Mouse (Mus musculus) intestine, postnatal 0 days (tissue): ENCODE results near the gene Dtx3. TPM values are rescaled to one million over a fixed set of nuclear protein-coding genes. Genes with fewer than 3 reads are reported as not detected.
A peak's percentile ranks its signal among the peaks of the same experiment; 100 is the strongest.

Source experiments
- ATAC-seq: fragments of 200-750 bp; cut with Nextera tagmentation; 2 replicates; pipeline ENCODE4 v1.8.0; 2017; ENCODE audit warnings: mild to moderate bottlenecking, moderate TSS enrichment, moderate library complexity
- H3K27ac ChIP-seq: fragments of 300-500 bp; sonication (generic); 2 replicates; pipeline ENCODE4 v1.5.1; 2014; ENCODE audit warnings: mild to moderate bottlenecking, low read depth, low read length, moderate library complexity
- H3K27me3 ChIP-seq: fragments of 300-500 bp; sonication (generic); replicated peaks from 2 replicates; pipeline ENCODE4 v1.6.1; 2014; ENCODE audit warnings: low read length, mixed read lengths; ENCODE audit not compliant: control insufficient read depth, insufficient read depth
- H3K36me3 ChIP-seq: fragments of 300-500 bp; sonication (generic); 2 replicates; pipeline ENCODE4 v1.6.1; 2014; ENCODE audit warnings: mild to moderate bottlenecking, moderate library complexity; ENCODE audit not compliant: control insufficient read depth, insufficient read depth
- H3K4me1 ChIP-seq: fragments of 300-500 bp; sonication (generic); replicated peaks from 2 replicates; pipeline ENCODE4 v1.6.1; 2014; ENCODE audit warnings: antibody characterized with exemption, low read length, mixed read lengths; ENCODE audit not compliant: control insufficient read depth, insufficient read depth
- H3K4me2 ChIP-seq: fragments of 300-500 bp; sonication (generic); replicated peaks from 2 replicates; pipeline ENCODE4 v1.6.1; 2014; ENCODE audit warnings: low read depth, mild to moderate bottlenecking, moderate library complexity
- H3K4me3 ChIP-seq: fragments of 300-500 bp; sonication (generic); 2 replicates; pipeline ENCODE4 v1.5.1; 2014; ENCODE audit warnings: low read depth, low read length
- H3K9ac ChIP-seq: fragments of 300-500 bp; sonication (generic); 2 replicates; pipeline ENCODE4 v1.6.1; 2014; ENCODE audit warnings: mild to moderate bottlenecking, low read depth, low read length
- H3K9me3 ChIP-seq: fragments of 300-500 bp; sonication (generic); 2 replicates; pipeline ENCODE4 v1.6.1; 2016; ENCODE audit warnings: mixed run types; ENCODE audit not compliant: control insufficient read depth
- CTCF ChIP-seq: sonication (generic); IDR thresholded peaks from 2 replicates; pipeline ENCODE4 v1.5.1; 2016; ENCODE audit warnings: low read depth, mild to moderate bottlenecking, control low read depth, antibody characterized with exemption, moderate library complexity
- WGBS: fragments of 180-500 bp; shearing (Covaris S2); extraction: QIAGEN DNeasy Blood & Tissue Kit; methylation state at CpG from one replicate; pipeline ENCODE4 v1.1.7; 2014; 5-methylcytosine and 5-hydroxymethylcytosine counted together
- polyA plus RNA-seq: library from polyadenylated mRNA; unstranded; fragments of >200 nt; fragmentation: Nextera tagmentation; extraction: Ambion mirVana; gene quantifications from 2 replicates; pipeline ENCODE4 v1.2.1, GENCODE M21; 2015

Dtx3 gene
- polyA plus RNA-seq, 1 experiment from 2014 or later, result 22.2 TPM

DNA sequence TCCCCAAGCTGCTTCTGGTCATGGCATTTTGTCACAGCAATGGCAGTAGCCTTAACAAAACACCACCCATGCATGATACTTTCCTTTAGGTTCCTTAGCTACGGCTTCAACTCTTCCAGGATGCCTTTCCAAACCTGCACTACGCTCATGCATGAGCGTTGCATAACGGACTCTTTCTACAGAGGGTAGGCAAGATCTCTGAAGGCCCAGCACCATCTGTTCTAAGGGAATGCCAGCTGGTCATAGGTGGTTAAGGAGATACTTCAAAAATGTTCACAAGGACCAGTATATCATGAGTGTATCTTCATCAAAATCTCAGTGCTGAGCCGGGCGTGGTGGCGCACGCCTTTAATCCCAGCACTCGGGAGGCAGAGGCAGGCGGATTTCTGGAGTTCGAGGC lies 20.9 kb upstream of the Dtx3 start:
- no peaks in the 10 kb centered on the region for H3K4me1 ChIP-seq
- H3K9ac ChIP-seq, result no peak overlapping the region
- TF ChIP-seq CTCF, result no peak
- H3K27ac ChIP-seq, result no peak overlapping the region
- no peaks in the 10 kb centered on the region for H3K27me3 ChIP-seq
- H3K9me3 ChIP-seq, result peaks cover 4% of the 10 kb centered on the region; the same call in 1 of the 2 replicates
- no peak for ATAC-seq
- no peaks in the 10 kb centered on the region for H3K36me3 ChIP-seq
- no peak overlapping the region for H3K4me2 ChIP-seq
- 90% methylated on average over 11 of the region's 11 CpGs for WGBS
- H3K4me3 ChIP-seq, result no peak overlapping the region

DNA sequence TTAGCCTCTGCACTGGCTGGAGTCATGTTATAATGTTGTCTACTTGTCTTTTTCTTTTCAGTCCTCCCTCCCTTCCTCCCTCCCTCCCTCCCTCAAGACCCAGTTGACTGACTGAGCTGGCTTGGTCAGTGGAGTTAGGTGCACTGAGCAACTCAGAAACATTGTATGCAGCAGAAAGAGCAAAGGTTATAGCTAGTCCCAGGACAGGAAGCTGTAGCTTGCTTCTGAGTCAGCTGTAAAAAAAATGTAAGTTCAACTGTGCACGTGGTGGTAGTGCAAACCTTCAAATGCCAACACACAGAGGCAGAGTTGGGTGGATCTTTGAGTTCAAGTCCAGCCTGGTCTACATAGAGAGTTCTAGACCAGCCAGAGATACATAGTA lies 18.9 kb upstream of the Dtx3 start:
- Histone ChIP-seq H3K4me2 (no peak overlapping the region), H3K36me3 (no peaks in the 10 kb centered on the region), H3K9ac (no peak overlapping the region), H3K27ac (no peak overlapping the region), H3K4me1 (0 out of 2 replicates have a peak, but pooled peaks cover 5% of the 10 kb centered on the region), H3K4me3 (no peak overlapping the region), H3K9me3 (no peaks in the 10 kb centered on the region), H3K27me3 (no peaks in the 10 kb centered on the region)
- WGBS, result 6% methylated on average over 1 of the region's 1 CpGs
- peak; percentile 9; the same call in 1 of the 2 replicates for ATAC-seq
- TF ChIP-seq CTCF, result no peak

DNA sequence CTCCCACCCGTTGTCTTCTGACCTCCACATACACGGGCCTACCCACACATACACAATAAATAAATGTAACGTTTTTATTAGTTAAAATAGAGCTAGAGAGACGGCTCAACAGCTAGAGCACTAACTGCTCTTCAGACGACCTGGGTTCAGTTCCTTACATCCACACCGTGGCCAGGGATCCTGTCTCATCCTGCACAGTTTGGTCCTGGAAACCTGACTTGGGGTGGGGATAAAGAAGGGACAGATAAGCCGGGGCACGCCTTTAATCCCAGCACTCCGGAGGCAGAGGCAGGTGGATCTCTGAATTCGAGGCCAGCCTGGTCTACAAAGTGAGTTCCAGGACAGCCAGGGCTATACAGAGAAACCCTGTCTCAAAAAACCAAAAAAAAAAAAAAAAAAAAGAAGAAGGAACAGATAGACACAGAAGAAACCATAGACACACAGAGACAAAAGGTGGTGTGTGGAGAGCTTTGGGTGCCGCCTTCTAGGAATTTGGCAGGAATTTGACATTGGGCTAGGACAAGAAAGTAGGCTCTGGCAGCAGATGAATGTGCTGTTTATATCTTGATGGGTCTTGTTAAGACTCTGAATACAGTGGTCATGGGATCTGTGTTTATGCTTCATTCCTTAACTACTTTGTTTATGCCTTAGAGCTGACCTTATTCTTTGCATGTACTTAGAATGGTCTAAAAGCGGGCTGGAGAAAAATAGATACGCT lies 18.3 kb upstream of the Dtx3 start:
- no peak overlapping the region for H3K9ac ChIP-seq
- WGBS, result 81% methylated on average over 13 of the region's 13 CpGs
- no peaks in the 10 kb centered on the region for H3K36me3 ChIP-seq
- no peak overlapping the region for H3K27ac ChIP-seq
- TF ChIP-seq CTCF, result no peak
- no peak overlapping the region for H3K4me2 ChIP-seq
- no peaks in the 10 kb centered on the region for H3K27me3 ChIP-seq
- 0 out of 2 replicates have a peak, but pooled peaks cover 5% of the 10 kb centered on the region for H3K4me1 ChIP-seq
- no peak overlapping the region for H3K4me3 ChIP-seq
- H3K9me3 ChIP-seq, result no peaks in the 10 kb centered on the region
- ATAC-seq, result no peak

DNA sequence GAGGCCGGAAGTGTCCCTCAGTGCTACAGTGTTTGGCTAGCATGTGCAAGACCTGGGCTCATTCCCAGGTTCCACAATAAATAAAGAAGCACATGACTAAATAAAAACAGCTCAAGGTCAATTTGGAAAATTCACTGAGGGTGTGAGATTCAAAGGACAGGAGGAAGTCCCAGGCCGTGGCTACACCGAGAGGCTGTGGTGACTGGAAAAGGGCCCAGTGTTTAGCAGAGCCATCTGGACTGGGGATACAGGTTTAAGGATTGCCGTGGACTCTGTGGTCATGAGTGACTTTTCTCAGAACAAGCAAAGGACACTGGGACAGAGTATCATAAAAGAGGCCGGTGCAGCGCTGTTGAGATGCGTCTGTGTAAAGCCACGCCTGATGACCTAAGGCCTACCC lies 17.7 kb upstream of the Dtx3 start:
- H3K9me3 ChIP-seq, result no peaks in the 10 kb centered on the region
- no peak overlapping the region for H3K4me3 ChIP-seq
- H3K27me3 ChIP-seq, result no peaks in the 10 kb centered on the region
- no peak for TF ChIP-seq CTCF
- H3K36me3 ChIP-seq, result no peaks in the 10 kb centered on the region
- H3K4me1 ChIP-seq, result 0 out of 2 replicates have a peak, but pooled peaks cover 5% of the 10 kb centered on the region
- 84% methylated on average over 8 of the region's 8 CpGs for WGBS
- no peak for ATAC-seq
- H3K4me2 ChIP-seq, result no peak overlapping the region
- no peak overlapping the region for H3K27ac ChIP-seq
- H3K9ac ChIP-seq, result no peak overlapping the region

DNA sequence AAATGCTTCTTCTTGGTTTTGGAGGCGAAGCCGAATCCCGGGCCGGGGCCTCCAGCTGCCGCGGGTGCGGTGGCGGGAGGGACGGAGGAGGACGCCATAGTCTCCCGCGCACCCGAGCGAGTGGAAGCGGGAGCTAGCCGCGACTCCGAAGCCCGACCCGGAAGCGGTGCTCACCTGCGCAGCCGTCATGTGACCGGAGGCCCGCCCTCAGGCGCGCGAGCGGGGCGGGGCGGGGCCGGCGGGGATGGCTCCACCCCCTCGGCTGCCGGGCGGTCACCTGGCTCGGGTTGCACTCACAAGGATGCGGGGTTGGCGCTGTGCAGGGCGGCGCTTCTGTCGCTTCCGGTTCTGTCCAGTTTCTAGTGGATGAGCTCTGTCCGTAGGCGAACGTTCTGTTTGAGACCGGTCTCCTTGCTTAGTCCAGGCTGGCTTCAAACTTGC lies 15.9 kb upstream of the Dtx3 start, which contains the start of gene Pip4k2c:
Gene Pip4k2c (minus strand): TSS at position 172 of the 441 bp plus-strand sequence.
- H3K36me3 ChIP-seq, result peaks cover 6% of the 10 kb centered on the region
- peak within 1 kb of the TSS; percentile 90 for H3K9ac ChIP-seq
- 0 out of 2 replicates have a peak, but pooled peaks cover 5% of the 10 kb centered on the region for H3K4me1 ChIP-seq
- no peak for TF ChIP-seq CTCF
- peak within 1 kb of the TSS; percentile 96 for H3K4me2 ChIP-seq
- H3K4me3 ChIP-seq, result peak within 1 kb of the TSS; percentile 90
- H3K27ac ChIP-seq, result peak within 1 kb of the TSS; percentile 86
- whole genome bisulfite sequencing, result 1% methylated on average over 47 of the region's 47 CpGs
- no peaks in the 10 kb centered on the region for H3K9me3 ChIP-seq
- no peaks in the 10 kb centered on the region for H3K27me3 ChIP-seq
- peak; percentile 96 for ATAC-seq

DNA sequence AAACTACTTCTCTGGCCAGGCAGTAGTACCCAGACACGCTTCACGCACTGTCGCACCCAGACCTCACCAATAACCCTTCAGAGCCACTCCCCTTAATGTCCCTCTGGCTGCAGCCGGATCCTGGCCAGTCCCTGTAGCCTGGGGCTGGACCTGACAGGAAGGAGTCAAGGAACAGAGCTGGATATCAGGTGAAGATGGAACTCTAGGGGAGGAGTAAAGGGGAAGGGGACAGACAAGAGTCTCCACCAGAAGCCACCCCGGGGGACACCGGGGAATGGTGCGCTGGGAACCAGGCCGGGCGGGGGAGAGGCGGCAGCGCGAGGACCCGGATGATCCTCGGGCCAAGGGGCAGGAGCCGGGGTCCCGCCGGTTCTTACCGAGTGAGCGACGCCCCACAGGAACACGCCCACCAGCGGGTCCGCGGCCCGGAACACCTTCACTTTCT lies 15.5 kb upstream of the Dtx3 start:
- Histone ChIP-seq H3K9me3 (no peaks in the 10 kb centered on the region), H3K27me3 (no peaks in the 10 kb centered on the region), H3K9ac (peak overlapping the region; percentile 90), H3K27ac (peak overlapping the region; percentile 86), H3K4me1 (0 out of 2 replicates have a peak, but pooled peaks cover 5% of the 10 kb centered on the region), H3K4me3 (peak overlapping the region; percentile 90), H3K4me2 (peak overlapping the region; percentile 96), H3K36me3 (peaks cover 9% of the 10 kb centered on the region)
- 0% methylated on average over 25 of the region's 25 CpGs for WGBS
- TF ChIP-seq CTCF, result no peak
- peak; percentile 55 for ATAC-seq
